Mouse (Mus musculus): ENCODE measurements around the gene Tcf20. TPM values are rescaled to one million over a fixed set of nuclear protein-coding genes. Genes with fewer than 3 reads are reported as not detected.

Tcf20 gene
- polyA plus RNA-seq, 1 experiment = 11.1 TPM

DNA sequence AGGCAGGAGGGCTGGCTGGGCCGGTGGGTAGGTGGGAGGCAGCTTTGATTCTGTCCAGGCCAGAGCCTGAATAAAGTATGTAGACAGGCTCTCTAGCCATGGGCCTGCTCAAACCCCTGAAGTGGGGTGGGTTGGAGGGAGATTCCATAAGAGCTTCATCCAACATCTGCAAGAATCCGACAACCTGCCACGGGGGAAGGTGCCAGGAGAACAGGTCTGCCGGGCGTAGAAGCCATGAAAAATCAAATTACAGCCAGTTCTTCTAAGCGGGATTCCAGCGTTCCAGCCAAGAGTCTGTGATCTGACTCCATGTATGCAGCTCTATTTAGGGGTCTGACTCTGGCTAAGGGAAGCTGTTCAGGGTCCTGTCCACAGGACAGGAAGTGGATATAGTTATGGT, 3.1 kb downstream of the Tcf20 start:
- H3K4me2 ChIP-seq (ENCODE audit: low read depth) = no peak overlapping the region
- no peak overlapping the region for H3K4me3 ChIP-seq
- no peak for TF ChIP-seq USF1 (IDR thresholded peaks at IDR 0.05; ENCODE audit: low read depth)
- H3K27me3 ChIP-seq (ENCODE audit: control insufficient read depth, insufficient read depth, insufficient read length) = peaks cover 63% of the 10 kb centered on the region
- H3K79me2 ChIP-seq (ENCODE audit: control insufficient read depth, insufficient read depth) = no peaks in the 10 kb centered on the region
- H3ac ChIP-seq (ENCODE audit: control insufficient read depth, insufficient read length) = no peak overlapping the region
- H3K36me3 ChIP-seq (ENCODE audit: control insufficient read depth, insufficient read depth) = no peaks in the 10 kb centered on the region

DNA sequence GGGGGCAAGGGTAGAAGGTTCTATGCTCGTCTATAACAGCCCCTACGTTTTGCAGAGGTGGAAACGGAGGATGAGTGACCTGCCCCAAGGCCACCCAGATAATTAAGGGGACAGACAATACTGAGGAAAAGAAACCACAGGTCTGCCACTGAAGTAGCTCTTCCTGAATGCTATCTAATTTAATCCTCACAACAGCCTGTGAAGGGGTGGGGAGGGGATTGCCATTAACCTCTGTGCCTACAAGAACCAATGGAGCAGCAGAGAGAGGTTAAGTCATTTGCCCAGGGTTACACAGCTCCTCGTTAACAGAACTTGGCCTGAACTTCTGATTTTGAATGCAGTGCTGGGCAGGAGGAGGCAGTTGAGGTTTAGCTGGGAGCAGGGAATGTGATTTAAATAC, 3.6 kb downstream of the Tcf20 start:
- TF ChIP-seq CEBPB (IDR thresholded peaks at IDR 0.05; ENCODE audit: insufficient read depth, poor library complexity, severe bottlenecking) (no peak), MAX (IDR thresholded peaks at IDR 0.05; ENCODE audit: low read depth) (no peak), POLR2AphosphoS2 (IDR thresholded peaks at IDR 0.05; ENCODE audit: insufficient read length, low read depth) (no peak), TCF3 (IDR thresholded peaks at IDR 0.05; ENCODE audit: insufficient read length, low read depth) (no peak), REST (IDR thresholded peaks at IDR 0.05; ENCODE audit: insufficient read depth, insufficient read length) (no peak), E2F4 (IDR thresholded peaks at IDR 0.05; ENCODE audit: insufficient read depth) (no peak), TCF12 (IDR thresholded peaks at IDR 0.05; ENCODE audit: insufficient read depth, poor library complexity, severe bottlenecking) (no peak), SRF (IDR thresholded peaks at IDR 0.05; ENCODE audit: control insufficient read depth, insufficient read length, low read depth) (no peak), MYOD1 (IDR thresholded peaks at IDR 0.05; ENCODE audit: control insufficient read depth in 1 of 3, insufficient read length in 2 of 3, low read depth in 2 of 3) (no peak), USF1 (IDR thresholded peaks at IDR 0.05; ENCODE audit: low read depth) (no peak), POLR2A (IDR thresholded peaks at IDR 0.05; ENCODE audit: insufficient read length, low read depth) (no peak), MYOG (IDR thresholded peaks at IDR 0.05; ENCODE audit: control insufficient read depth in 1 of 3, insufficient read depth in 1 of 3, insufficient read length in 2 of 3, low read depth in 2 of 3) (no peak)
- Histone ChIP-seq H3K4me2 (ENCODE audit: low read depth) (no peak overlapping the region), H3ac (ENCODE audit: control insufficient read depth, insufficient read length) (no peak overlapping the region), H3K36me3 (ENCODE audit: control insufficient read depth, insufficient read depth) (no peaks in the 10 kb centered on the region), H3K4me3 (no peak overlapping the region), H3K27me3 (ENCODE audit: control insufficient read depth, insufficient read depth, insufficient read length) (peaks cover 66% of the 10 kb centered on the region), H3K79me2 (ENCODE audit: control insufficient read depth, insufficient read depth) (no peaks in the 10 kb centered on the region)

DNA sequence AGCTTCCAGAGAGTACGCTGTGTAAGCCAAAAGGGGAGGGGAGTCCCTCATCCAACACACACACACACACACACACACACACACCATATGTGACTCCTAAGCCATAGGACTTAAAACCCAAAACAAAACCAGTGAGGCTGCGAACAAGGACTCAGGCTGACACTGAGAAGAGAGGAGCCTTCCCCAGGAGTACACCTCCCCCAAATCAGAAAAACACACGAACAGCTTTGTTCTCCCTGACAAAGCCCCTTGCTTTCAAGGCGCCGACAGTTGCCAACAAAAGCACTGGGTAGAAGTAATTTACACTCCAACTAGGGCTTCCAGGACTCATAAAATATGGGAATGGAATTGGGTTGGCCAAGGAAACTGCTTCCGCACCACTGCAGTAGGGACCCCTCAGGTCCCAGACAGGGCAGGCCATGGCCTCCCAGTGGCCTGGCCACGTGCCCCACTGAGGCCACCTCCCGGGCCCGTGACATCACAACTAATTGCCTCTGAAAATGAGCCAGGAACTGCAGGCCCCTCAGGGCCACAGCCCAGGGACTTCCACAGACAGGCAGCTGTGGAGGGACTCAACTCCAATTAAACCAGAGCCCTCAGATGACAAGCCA, 4.2 kb downstream of the Tcf20 start:
- H3ac ChIP-seq (ENCODE audit: control insufficient read depth, insufficient read length) = no peak overlapping the region
- no peak for TF ChIP-seq MYOG (IDR thresholded peaks at IDR 0.05; ENCODE audit: control insufficient read depth in 1 of 3, insufficient read depth in 1 of 3, insufficient read length in 2 of 3, low read depth in 2 of 3)
- no peak for TF ChIP-seq POLR2A (IDR thresholded peaks at IDR 0.05; ENCODE audit: insufficient read length, low read depth)
- no peak for TF ChIP-seq CEBPB (IDR thresholded peaks at IDR 0.05; ENCODE audit: insufficient read depth, poor library complexity, severe bottlenecking)
- TF ChIP-seq MYOD1 (IDR thresholded peaks at IDR 0.05; ENCODE audit: control insufficient read depth in 1 of 3, insufficient read length in 2 of 3, low read depth in 2 of 3) = no peak
- TF ChIP-seq E2F4 (IDR thresholded peaks at IDR 0.05; ENCODE audit: insufficient read depth) = no peak
- no peak for TF ChIP-seq MAX (IDR thresholded peaks at IDR 0.05; ENCODE audit: low read depth)
- no peak for TF ChIP-seq USF1 (IDR thresholded peaks at IDR 0.05; ENCODE audit: low read depth)
- no peak for TF ChIP-seq TCF3 (IDR thresholded peaks at IDR 0.05; ENCODE audit: insufficient read length, low read depth)
- no peak for TF ChIP-seq REST (IDR thresholded peaks at IDR 0.05; ENCODE audit: insufficient read depth, insufficient read length)
- TF ChIP-seq TCF12 (IDR thresholded peaks at IDR 0.05; ENCODE audit: insufficient read depth, poor library complexity, severe bottlenecking) = no peak
- no peak for TF ChIP-seq POLR2AphosphoS2 (IDR thresholded peaks at IDR 0.05; ENCODE audit: insufficient read length, low read depth)
- H3K4me3 ChIP-seq = no peak overlapping the region
- peaks cover 72% of the 10 kb centered on the region for H3K27me3 ChIP-seq (ENCODE audit: control insufficient read depth, insufficient read depth, insufficient read length)
- H3K4me2 ChIP-seq (ENCODE audit: low read depth) = no peak overlapping the region
- H3K36me3 ChIP-seq (ENCODE audit: control insufficient read depth, insufficient read depth) = no peaks in the 10 kb centered on the region
- H3K79me2 ChIP-seq (ENCODE audit: control insufficient read depth, insufficient read depth) = no peaks in the 10 kb centered on the region

DNA sequence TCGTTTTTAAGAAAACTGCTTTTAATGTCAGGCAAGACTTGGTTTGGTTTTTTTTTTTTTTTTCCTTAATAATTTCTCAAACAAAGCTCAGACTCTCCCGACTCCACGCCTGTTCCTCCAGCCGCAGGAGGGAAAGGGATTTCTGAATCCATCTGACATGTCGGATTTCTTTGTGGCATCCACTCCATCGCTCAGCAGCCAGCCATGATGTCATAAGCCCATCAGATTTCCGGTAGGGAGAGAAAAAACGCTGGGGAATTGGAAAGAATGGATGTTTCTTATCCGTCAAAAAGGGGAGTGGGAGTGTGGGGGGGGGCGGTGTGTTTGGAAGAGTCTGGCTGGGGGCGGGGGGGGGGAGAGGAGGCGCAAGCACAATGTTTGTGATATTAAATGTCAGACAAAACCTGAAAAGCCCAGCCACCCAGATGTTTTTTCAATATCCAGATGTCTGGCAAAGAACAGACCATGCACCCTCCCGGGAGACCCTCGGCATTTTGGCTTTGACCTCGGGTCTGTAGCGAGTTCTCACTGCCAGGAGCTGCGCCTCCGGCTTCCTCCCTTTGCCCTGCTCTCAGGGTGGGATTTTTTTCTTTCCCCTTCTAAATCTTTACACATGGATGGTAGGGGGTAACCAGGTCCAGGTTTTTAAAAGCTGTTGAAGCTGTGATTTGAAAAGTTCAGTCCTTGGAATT, 4.8 kb downstream of the Tcf20 start:
- no peak overlapping the region for H3K4me3 ChIP-seq
- no peak overlapping the region for H3ac ChIP-seq (ENCODE audit: control insufficient read depth, insufficient read length)
- peak overlapping the region; percentile 51 for H3K4me2 ChIP-seq (ENCODE audit: low read depth)
- no peaks in the 10 kb centered on the region for H3K36me3 ChIP-seq (ENCODE audit: control insufficient read depth, insufficient read depth)
- H3K79me2 ChIP-seq (ENCODE audit: control insufficient read depth, insufficient read depth) = no peaks in the 10 kb centered on the region
- H3K27me3 ChIP-seq (ENCODE audit: control insufficient read depth, insufficient read depth, insufficient read length) = peaks cover 78% of the 10 kb centered on the region
- TF ChIP-seq POLR2A (IDR thresholded peaks at IDR 0.05; ENCODE audit: insufficient read length, low read depth) = no peak
- no peak for TF ChIP-seq POLR2AphosphoS2 (IDR thresholded peaks at IDR 0.05; ENCODE audit: insufficient read length, low read depth)
- no peak for TF ChIP-seq MAX (IDR thresholded peaks at IDR 0.05; ENCODE audit: low read depth)
- no peak for TF ChIP-seq MYOD1 (IDR thresholded peaks at IDR 0.05; ENCODE audit: control insufficient read depth in 1 of 3, insufficient read length in 2 of 3, low read depth in 2 of 3)
- TF ChIP-seq SRF (IDR thresholded peaks at IDR 0.05; ENCODE audit: control insufficient read depth, insufficient read length, low read depth) = no peak
- no peak for TF ChIP-seq TCF3 (IDR thresholded peaks at IDR 0.05; ENCODE audit: insufficient read length, low read depth)
- TF ChIP-seq E2F4 (IDR thresholded peaks at IDR 0.05; ENCODE audit: insufficient read depth) = no peak
- no peak for TF ChIP-seq REST (IDR thresholded peaks at IDR 0.05; ENCODE audit: insufficient read depth, insufficient read length)
- TF ChIP-seq USF1 (IDR thresholded peaks at IDR 0.05; ENCODE audit: low read depth) = no peak
- TF ChIP-seq CEBPB (IDR thresholded peaks at IDR 0.05; ENCODE audit: insufficient read depth, poor library complexity, severe bottlenecking) = no peak
- no peak for TF ChIP-seq MYOG (IDR thresholded peaks at IDR 0.05; ENCODE audit: control insufficient read depth in 1 of 3, insufficient read depth in 1 of 3, insufficient read length in 2 of 3, low read depth in 2 of 3)
- no peak for TF ChIP-seq TCF12 (IDR thresholded peaks at IDR 0.05; ENCODE audit: insufficient read depth, poor library complexity, severe bottlenecking)

Measured in myocyte (in vitro differentiated cells).